In the genomic region with DNA sequence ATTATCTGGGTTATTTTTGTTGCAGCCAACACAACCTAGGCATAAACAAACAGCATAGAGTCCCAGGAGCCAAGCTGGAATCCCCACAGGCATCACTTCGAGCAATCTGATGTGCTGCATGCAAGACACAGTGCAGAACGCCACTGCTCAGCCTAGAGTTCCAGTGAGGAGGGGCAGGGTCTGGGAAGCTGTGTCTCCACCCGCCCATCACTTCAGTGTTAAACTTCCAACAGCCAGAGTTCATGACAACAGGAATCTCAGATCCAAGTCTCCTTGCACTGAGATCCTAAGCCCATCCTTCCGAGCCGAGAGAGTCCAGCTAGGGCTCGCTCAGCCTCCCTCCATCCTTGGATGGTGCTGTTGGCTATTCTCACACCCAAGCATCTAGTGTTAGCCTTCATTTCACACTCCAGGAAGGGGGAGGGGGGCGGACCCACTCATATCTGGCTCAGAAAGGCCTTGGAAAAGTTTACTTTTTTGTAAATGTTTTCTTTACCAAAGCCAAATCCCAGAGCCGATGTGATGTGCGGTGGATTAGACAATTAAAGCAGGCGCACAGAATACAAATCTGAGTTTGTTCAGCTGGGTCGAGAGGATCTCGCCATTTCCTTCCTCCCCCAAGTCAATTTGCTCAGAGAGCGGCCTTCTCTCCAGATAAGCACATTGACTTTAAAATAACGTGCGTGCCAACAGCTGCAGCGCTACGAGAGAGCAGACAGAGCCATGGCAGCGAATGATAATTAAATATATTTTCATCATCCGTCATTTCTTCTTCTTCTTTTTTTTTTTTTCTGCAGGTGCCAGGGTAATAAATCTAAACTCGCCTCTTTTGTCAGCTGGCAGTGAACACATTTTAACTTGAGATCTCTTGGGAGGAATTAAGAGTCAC, we compare ENCODE assay signal across 8 mouse cellular contexts.
DNase-seq lines count a peak whose midpoint lies in the region; ATAC-seq lines count a peak whose summit lies in the region.

No protein-coding gene starts in this region.

- no peak overlapping the region for H3K4me3 ChIP-seq in hindbrain, embryonic 13.5 days
- no peak overlapping the region for H3K4me3 ChIP-seq in hindbrain, embryonic 11.5 days (ENCODE audit: low read depth, low read length)
- no peak overlapping the region for H3K4me3 ChIP-seq in liver, embryonic 12.5 days

- H3K27me3 ChIP-seq in hindbrain, embryonic 13.5 days = no peaks in the 10 kb centered on the region
- no peaks in the 10 kb centered on the region for H3K27me3 ChIP-seq in hindbrain, embryonic 11.5 days (ENCODE audit: control insufficient read depth, insufficient read depth, low read length)
- no peaks in the 10 kb centered on the region; the same call in 1 of the 2 replicates for H3K27me3 ChIP-seq in liver, embryonic 12.5 days (replicated peaks)

- H3K4me2 ChIP-seq in hindbrain, embryonic 13.5 days = no peak overlapping the region
- no peak overlapping the region for H3K4me2 ChIP-seq in hindbrain, embryonic 11.5 days (replicated peaks; ENCODE audit: low read depth, low read length)
- peak overlapping the region; percentile 31 for H3K4me2 ChIP-seq in liver, embryonic 12.5 days

- DNase-seq in hindbrain, embryonic 11.5 days (ENCODE audit: low spot score) = no peak
- DNase-seq in urinary bladder, postnatal 14 days (ENCODE audit: low spot score) = peak; percentile 13
- DNase-seq in urinary bladder, postnatal 25 days (ENCODE audit: low spot score) = no peak
- DNase-seq in thymus, postnatal 10 days (ENCODE audit: low spot score in 2 of 2) = no peak
- no peak for DNase-seq in thymus, postnatal 4 days
- DNase-seq in kidney, adult 8-10 months = no peak

- no peak for ATAC-seq in hindbrain, embryonic 13.5 days (ENCODE audit: low FRiP score)
- ATAC-seq in hindbrain, embryonic 11.5 days (ENCODE audit: low FRiP score) = no peak
- ATAC-seq in liver, embryonic 12.5 days = peak; percentile 63; the same call in 1 of the 2 replicates

- H3K36me3 ChIP-seq in hindbrain, embryonic 13.5 days = no peaks in the 10 kb centered on the region
- H3K36me3 ChIP-seq in hindbrain, embryonic 11.5 days (ENCODE audit: control insufficient read depth, insufficient read depth, low read length) = no peaks in the 10 kb centered on the region
- no peaks in the 10 kb centered on the region for H3K36me3 ChIP-seq in liver, embryonic 12.5 days

- 48% methylated on average over 20 of the region's 20 CpGs for WGBS in hindbrain, embryonic 13.5 days
- 69% methylated on average over 20 of the region's 20 CpGs for WGBS in hindbrain, embryonic 11.5 days
- WGBS in liver, embryonic 12.5 days (ENCODE audit: insufficient replicate concordance) = 33% methylated on average over 20 of the region's 20 CpGs

- H3K27ac ChIP-seq in hindbrain, embryonic 13.5 days = peak overlapping the region; percentile 56; the same call in 1 of the 2 replicates
- no peak overlapping the region for H3K27ac ChIP-seq in hindbrain, embryonic 11.5 days (ENCODE audit: low read depth, low read length)
- peak overlapping the region; percentile 54; the same call in 1 of the 2 replicates for H3K27ac ChIP-seq in liver, embryonic 12.5 days

- no peaks in the 10 kb centered on the region for H3K9me3 ChIP-seq in hindbrain, embryonic 13.5 days
- no peaks in the 10 kb centered on the region for H3K9me3 ChIP-seq in hindbrain, embryonic 11.5 days (ENCODE audit: control insufficient read depth, low read length)
- no peaks in the 10 kb centered on the region for H3K9me3 ChIP-seq in liver, embryonic 12.5 days (replicated peaks)

- peaks cover 46% of the 10 kb centered on the region for H3K4me1 ChIP-seq in hindbrain, embryonic 13.5 days (replicated peaks)
- peaks cover 4% of the 10 kb centered on the region; the same call in 1 of the 2 replicates for H3K4me1 ChIP-seq in hindbrain, embryonic 11.5 days (replicated peaks; ENCODE audit: control insufficient read depth, insufficient read depth, low read length)
- peaks cover 52% of the 10 kb centered on the region for H3K4me1 ChIP-seq in liver, embryonic 12.5 days

- no peak overlapping the region for H3K9ac ChIP-seq in hindbrain, embryonic 13.5 days
- H3K9ac ChIP-seq in hindbrain, embryonic 11.5 days (ENCODE audit: low read depth, low read length) = no peak overlapping the region
- no peak overlapping the region for H3K9ac ChIP-seq in liver, embryonic 12.5 days
